Mouse (Mus musculus) B cell, adult (primary cell): ENCODE data around the gene Ripor3. TPM values are rescaled to one million over a fixed set of nuclear protein-coding genes. Genes with fewer than 3 reads are reported as not detected.

Experiments used
- total RNA-seq: library from RNA; stranded (reverse); gene quantifications from 4 replicates; pipeline ENCODE4 v1.2.4, GENCODE M21; 2023; ENCODE audit not compliant: inconsistent age

Ripor3 gene
- total RNA-seq, result not detected in 4 replicates

DNA sequence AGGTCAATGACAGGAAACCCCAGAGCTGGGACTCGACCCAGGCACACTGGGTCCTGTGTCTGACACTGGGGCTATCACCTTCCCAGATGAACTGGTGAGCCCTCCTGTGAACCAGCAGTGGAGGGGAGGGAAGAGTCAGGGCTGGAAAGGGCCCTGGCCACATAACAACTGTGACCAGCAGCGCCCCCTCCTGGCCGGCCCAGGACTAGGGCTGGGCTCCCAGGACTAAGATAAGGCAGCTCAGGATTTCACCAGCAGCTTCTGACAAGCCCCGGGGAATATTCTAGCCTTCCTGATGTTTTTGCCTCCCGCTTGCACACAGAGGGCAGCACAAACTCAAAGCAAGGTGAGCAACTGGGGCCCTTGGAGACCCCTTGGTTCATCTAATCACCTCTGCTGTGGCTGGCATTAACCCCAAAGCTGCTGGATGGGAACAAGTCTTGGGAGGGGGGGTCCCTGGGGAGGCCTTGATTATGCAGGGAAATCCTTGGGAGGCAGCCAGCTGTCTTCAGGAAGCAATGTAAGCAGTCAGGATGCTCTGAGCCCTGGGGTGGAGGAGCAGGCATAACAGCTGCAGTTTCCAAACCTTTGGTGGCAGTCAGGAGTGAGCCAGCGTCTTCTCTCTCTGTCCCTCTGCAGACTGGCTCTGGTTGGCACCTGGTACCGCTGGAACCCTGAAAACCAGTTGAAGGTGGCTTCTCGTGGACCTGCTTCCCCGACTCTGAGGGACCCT, at the start of gene Ripor3:
Ripor3 (minus strand) TSS at position 683 of the 733 bp plus-strand sequence.

DNA sequence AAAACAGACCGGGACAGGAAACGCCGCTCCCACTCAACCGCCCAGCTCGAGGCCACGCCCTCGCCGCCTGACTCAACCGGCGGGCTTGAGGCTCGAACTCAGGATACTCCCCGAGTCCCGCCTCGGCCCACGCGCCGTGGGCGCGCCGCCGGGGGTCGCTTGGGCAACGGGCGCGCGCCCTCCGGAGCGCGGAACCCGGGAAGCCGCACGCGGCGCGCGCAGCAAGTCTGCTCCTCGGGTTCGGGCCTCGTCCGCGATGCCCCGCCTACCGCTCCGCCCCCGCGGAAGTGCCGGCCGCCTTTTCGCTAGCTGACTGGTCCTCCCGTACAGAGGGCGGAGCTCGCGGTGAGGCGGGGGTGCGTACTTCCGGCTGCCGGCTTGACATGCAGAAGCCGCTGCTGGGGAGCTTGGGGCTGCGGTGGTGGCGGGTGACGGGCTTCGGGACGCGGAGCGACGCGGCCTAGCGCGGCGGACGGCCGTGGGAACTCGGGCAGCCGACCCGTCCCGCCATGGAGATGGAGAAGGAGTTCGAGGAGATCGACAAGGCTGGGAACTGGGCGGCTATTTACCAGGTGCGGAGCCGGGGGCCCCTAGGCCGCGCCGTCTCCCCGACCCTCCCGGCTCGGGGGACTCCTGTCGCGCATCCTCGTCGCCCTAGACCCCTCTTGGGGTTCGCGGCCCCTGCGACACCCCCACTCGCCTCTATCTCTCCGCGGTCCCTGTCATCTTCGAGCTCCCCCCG, 78.3 kb downstream of the Ripor3 start, which contains the start of gene Ptpn1:
Ptpn1 (plus strand) TSS at position 73 of the 742 bp plus-strand sequence.

Other genes starting within 250 kb of the Ripor3 start
- 152 to 168 TPM (median 161 TPM) in 4 replicates for gene Ptpn1, start 78.6 kb downstream of the Ripor3 start, total RNA-seq
- 2.5 to 2.9 TPM (median 2.7 TPM) in 4 replicates for gene Pard6b, start 70.4 kb upstream of the Ripor3 start, total RNA-seq
- gene Adnp, start 196.5 kb upstream of the Ripor3 start, total RNA-seq, result 79.0 to 104 TPM (median 96.7 TPM) in 4 replicates
- gene Gm20716, start 219.7 kb upstream of the Ripor3 start, total RNA-seq, result 5.0 to 6.8 TPM (median 6.3 TPM) in 3 of 4 replicates, not detected in the other
- gene Dpm1, start 220.0 kb upstream of the Ripor3 start, total RNA-seq, result 118 to 134 TPM (median 126 TPM) in 4 replicates
- 12.4 to 15.7 TPM (median 15.1 TPM) in 4 replicates for gene Mocs3, start 220.0 kb upstream of the Ripor3 start, total RNA-seq